Mouse (Mus musculus) E14TG2a.4 (cell line): ENCODE measurements around the gene Gm49405.

Source experiments
- CTCF ChIP-seq: conservative IDR thresholded peaks from 2 replicates; pipeline ENCODE4 v1.5.1; 2014; ENCODE audit warnings: low read length
- NANOG ChIP-seq: IDR thresholded peaks from 2 replicates; pipeline ENCODE4 v1.6.1; 2014; ENCODE audit warnings: borderline replicate concordance, low read length, mixed read lengths
- POU5F1 ChIP-seq: IDR thresholded peaks from 2 replicates; pipeline ENCODE4 v1.6.1; 2014; ENCODE audit warnings: low read length, borderline replicate concordance

- peak; percentile 95 for TF ChIP-seq CTCF
- TF ChIP-seq NANOG, result no peak
- TF ChIP-seq POU5F1, result no peak
These were observed 20.1 kb upstream of the Gm49405 start for GRCm38 (mm10) chr19:3980309-3980708.
